Mouse (Mus musculus): ENCODE measurements around the gene Jmjd1c. TPM values are rescaled to one million over a fixed set of nuclear protein-coding genes. Genes with fewer than 3 reads are reported as not detected.

Gene Jmjd1c
- total and polyA plus RNA-seq, 3 experiments, result 8.5 to 36.8 (median 34.5) TPM

DNA sequence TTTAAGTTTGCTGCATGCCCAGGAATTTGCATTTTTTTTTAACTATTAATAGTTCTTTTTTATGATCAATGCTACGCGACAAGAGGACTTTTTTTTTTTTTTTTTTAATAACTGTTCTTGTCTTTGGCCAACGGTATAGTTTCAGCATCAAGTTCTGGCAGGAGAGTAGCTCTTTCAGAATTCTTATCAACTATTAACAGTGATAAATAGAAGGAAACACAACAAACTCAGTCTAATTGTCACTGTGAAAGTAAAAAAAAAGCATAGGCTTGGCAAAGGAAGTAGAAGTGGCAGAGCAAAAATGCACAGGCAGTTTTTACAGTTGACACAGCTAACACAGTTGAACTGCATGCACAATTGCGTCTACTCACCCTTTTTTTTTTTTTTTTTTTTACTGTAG is 81.5 kb downstream of the Jmjd1c start:
- Histone ChIP-seq H3K79me2 (replicated peaks; ENCODE audit: control insufficient read depth, insufficient read depth, low read length) (peaks cover 5% of the 10 kb centered on the region), H3K9ac (ENCODE audit: low read depth, low read length) (no peak overlapping the region), H3K4me3 (no peak overlapping the region), H3K27me3 (ENCODE audit: control insufficient read depth, insufficient read depth, low read length) (no peaks in the 10 kb centered on the region), H3K4me1 (ENCODE audit: control insufficient read depth, insufficient read depth, low read length) (no peaks in the 10 kb centered on the region; the same call in none of the 2 replicates), H3K36me3 (ENCODE audit: control insufficient read depth, insufficient read depth, low read length) (peaks cover 2% of the 10 kb centered on the region; the same call in 1 of the 2 replicates), H3K27ac (no peak overlapping the region)
- no peak for DNase-seq
- intact Hi-C loops (cut with DNase I), result no loop called here
- TF ChIP-seq EP300 (IDR thresholded peaks at IDR 0.05; ENCODE audit: insufficient read depth, low read depth, low read length) (no peak), CTCF (IDR thresholded peaks at IDR 0.05) (no peak), POLR2A (IDR thresholded peaks at IDR 0.05; ENCODE audit: insufficient read depth, low read depth, low read length) (no peak)
- 31% methylated on average over 4 of the region's 4 CpGs for WGBS

DNA sequence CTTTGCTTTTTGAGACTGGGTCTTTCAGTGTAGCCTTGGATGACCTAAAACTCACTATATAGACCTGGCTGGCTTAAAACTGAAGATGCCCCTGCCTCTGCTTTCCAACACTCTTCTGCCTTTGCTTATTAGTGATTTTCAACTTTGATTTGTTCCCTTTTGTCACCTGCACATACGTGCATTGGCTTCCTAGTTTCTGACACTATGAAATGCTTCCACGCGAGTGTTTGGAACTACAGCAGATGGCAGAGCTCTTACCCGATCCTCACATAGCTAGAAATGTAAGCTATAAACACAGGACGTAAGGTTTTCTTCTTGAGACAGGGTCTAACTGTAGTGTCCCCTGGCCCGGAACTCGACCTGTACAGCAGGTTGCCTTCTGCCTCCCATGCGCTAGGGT is 84.1 kb downstream of the Jmjd1c start:
- Histone ChIP-seq H3K27ac (no peak overlapping the region), H3K36me3 (ENCODE audit: control insufficient read depth, insufficient read depth, low read length) (peaks cover 4% of the 10 kb centered on the region; the same call in 1 of the 2 replicates), H3K4me1 (ENCODE audit: control insufficient read depth, insufficient read depth, low read length) (peaks cover 2% of the 10 kb centered on the region), H3K4me3 (no peak overlapping the region), H3K79me2 (replicated peaks; ENCODE audit: control insufficient read depth, insufficient read depth, low read length) (peaks cover 7% of the 10 kb centered on the region), H3K27me3 (ENCODE audit: control insufficient read depth, insufficient read depth, low read length) (no peaks in the 10 kb centered on the region), H3K9ac (ENCODE audit: low read depth, low read length) (no peak overlapping the region)
- 93% methylated on average over 8 of the region's 8 CpGs for WGBS
- intact Hi-C loops (cut with DNase I), result loop anchor here (5.0 kb wide), 1 partner anchor 178 kb away; no protein-coding TSS in a partner anchor
- no peak for DNase-seq
- TF ChIP-seq EP300 (IDR thresholded peaks at IDR 0.05; ENCODE audit: insufficient read depth, low read depth, low read length) (no peak), POLR2A (IDR thresholded peaks at IDR 0.05; ENCODE audit: insufficient read depth, low read depth, low read length) (no peak), CTCF (IDR thresholded peaks at IDR 0.05) (no peak)

GRCm38 (mm10) chr10:67180799-67181198 is 84.9 kb downstream of the Jmjd1c start:
- TF ChIP-seq CTCF (IDR thresholded peaks at IDR 0.05), result no peak
- no peak for TF ChIP-seq POLR2A (IDR thresholded peaks at IDR 0.05; ENCODE audit: insufficient read depth, low read depth, low read length)
- TF ChIP-seq EP300 (IDR thresholded peaks at IDR 0.05; ENCODE audit: insufficient read depth, low read depth, low read length), result no peak
- 68% methylated on average over 5 of the region's 5 CpGs for WGBS
- peaks cover 4% of the 10 kb centered on the region; the same call in 1 of the 2 replicates for H3K36me3 ChIP-seq (ENCODE audit: control insufficient read depth, insufficient read depth, low read length)
- intact Hi-C loops (cut with DNase I), result loop anchor here (5.0 kb wide), 1 partner anchor 178 kb away; no protein-coding TSS in a partner anchor
- DNase-seq, result no peak
- H3K27ac ChIP-seq, result no peak overlapping the region
- no peak overlapping the region for H3K9ac ChIP-seq (ENCODE audit: low read depth, low read length)
- peaks cover 7% of the 10 kb centered on the region for H3K79me2 ChIP-seq (replicated peaks; ENCODE audit: control insufficient read depth, insufficient read depth, low read length)
- H3K27me3 ChIP-seq (ENCODE audit: control insufficient read depth, insufficient read depth, low read length), result no peaks in the 10 kb centered on the region
- peaks cover 2% of the 10 kb centered on the region for H3K4me1 ChIP-seq (ENCODE audit: control insufficient read depth, insufficient read depth, low read length)
- no peak overlapping the region for H3K4me3 ChIP-seq

GRCm38 (mm10) chr10:67182651-67183050 is 86.7 kb downstream of the Jmjd1c start:
- no peak overlapping the region for H3K4me3 ChIP-seq
- WGBS, result 52% methylated on average over 3 of the region's 3 CpGs
- intact Hi-C loops (cut with DNase I), result loop anchor here (5.0 kb wide), 1 partner anchor 180 kb away; no protein-coding TSS in a partner anchor

DNA sequence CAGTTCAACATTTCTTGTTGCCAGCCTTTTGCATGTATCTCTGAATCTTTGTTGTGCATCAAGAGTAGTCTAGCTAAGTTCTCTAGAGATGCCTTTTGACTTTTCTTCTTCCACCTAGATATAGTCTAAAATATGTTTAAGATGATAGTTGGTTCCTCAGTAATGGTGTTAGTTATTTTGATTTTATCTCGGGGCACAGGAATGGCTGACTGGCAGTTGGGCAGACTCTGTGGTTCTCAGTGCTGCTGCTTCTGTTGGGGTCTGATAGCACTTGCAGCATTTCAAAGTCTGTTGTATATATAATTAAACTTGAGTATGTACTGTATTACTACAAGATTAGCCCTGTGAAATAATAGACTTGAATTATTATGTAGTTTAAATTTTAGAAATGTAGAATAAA is 87.2 kb downstream of the Jmjd1c start:
- peaks cover 6% of the 10 kb centered on the region; the same call in 1 of the 2 replicates for H3K36me3 ChIP-seq (ENCODE audit: control insufficient read depth, insufficient read depth, low read length)
- H3K27me3 ChIP-seq (ENCODE audit: control insufficient read depth, insufficient read depth, low read length), result no peaks in the 10 kb centered on the region
- TF ChIP-seq CTCF (IDR thresholded peaks at IDR 0.05) (no peak), EP300 (IDR thresholded peaks at IDR 0.05; ENCODE audit: insufficient read depth, low read depth, low read length) (no peak), POLR2A (IDR thresholded peaks at IDR 0.05; ENCODE audit: insufficient read depth, low read depth, low read length) (no peak)
- H3K9ac ChIP-seq (ENCODE audit: low read depth, low read length), result no peak overlapping the region
- H3K27ac ChIP-seq, result no peak overlapping the region
- DNase-seq, result no peak
- intact Hi-C loops (cut with DNase I), result loop anchor here (5.0 kb wide), 1 partner anchor 181 kb away; no protein-coding TSS in a partner anchor
- WGBS, result 33% methylated on average over 1 of the region's 1 CpGs
- no peak overlapping the region for H3K4me3 ChIP-seq
- peaks cover 2% of the 10 kb centered on the region for H3K4me1 ChIP-seq (ENCODE audit: control insufficient read depth, insufficient read depth, low read length)
- H3K79me2 ChIP-seq (replicated peaks; ENCODE audit: control insufficient read depth, insufficient read depth, low read length), result peaks cover 5% of the 10 kb centered on the region

More at GRCm38 (mm10) chr10:67182651-67183050, 86.7 kb downstream of the Jmjd1c start:
- peaks cover 5% of the 10 kb centered on the region for H3K79me2 ChIP-seq (replicated peaks; ENCODE audit: control insufficient read depth, insufficient read depth, low read length)
- TF ChIP-seq EP300 (IDR thresholded peaks at IDR 0.05; ENCODE audit: insufficient read depth, low read depth, low read length) (no peak), POLR2A (IDR thresholded peaks at IDR 0.05; ENCODE audit: insufficient read depth, low read depth, low read length) (no peak)
- DNase-seq, result peak in 1 of 2 experiments; percentile 28
- peaks cover 2% of the 10 kb centered on the region for H3K4me1 ChIP-seq (ENCODE audit: control insufficient read depth, insufficient read depth, low read length)
- peaks cover 3% of the 10 kb centered on the region; the same call in 1 of the 2 replicates for H3K36me3 ChIP-seq (ENCODE audit: control insufficient read depth, insufficient read depth, low read length)
- no peaks in the 10 kb centered on the region for H3K27me3 ChIP-seq (ENCODE audit: control insufficient read depth, insufficient read depth, low read length)
- no peak overlapping the region for H3K9ac ChIP-seq (ENCODE audit: low read depth, low read length)
- H3K27ac ChIP-seq, result 0 out of 2 replicates have a peak overlapping the region, but pooled peaks have one; percentile 5

DNA sequence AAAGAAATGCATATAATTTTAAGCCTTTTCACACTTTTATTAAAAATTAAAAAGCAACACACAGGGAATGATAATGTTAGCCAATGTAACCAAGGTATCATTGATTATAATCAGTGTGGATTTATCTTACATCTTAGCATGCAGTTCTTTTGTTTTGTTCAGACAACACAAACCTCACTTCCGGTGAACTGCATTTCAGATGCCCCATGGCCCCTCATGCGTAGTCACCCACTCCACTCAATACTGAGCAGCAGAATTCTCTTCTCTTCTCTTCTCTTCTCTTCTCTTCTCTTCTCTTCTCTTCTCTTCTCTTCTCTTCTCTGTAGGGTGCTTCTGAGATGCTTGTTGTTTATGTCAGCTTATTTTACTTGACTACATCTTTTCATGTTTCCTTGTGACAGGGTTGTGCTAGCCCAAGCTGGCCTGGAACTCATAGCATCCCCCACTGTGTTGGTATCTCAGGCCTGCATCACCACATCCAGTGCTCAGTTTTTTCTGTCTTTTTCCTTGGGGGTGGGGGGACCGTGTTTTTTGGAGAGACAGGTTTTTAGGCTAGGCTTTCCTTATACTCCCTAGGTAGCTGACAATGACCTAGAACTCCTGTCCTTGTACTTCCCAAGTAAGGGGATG is 88.6 kb downstream of the Jmjd1c start:
- Histone ChIP-seq H3K79me2 (replicated peaks; ENCODE audit: control insufficient read depth, insufficient read depth, low read length) (peaks cover 5% of the 10 kb centered on the region), H3K27me3 (ENCODE audit: control insufficient read depth, insufficient read depth, low read length) (no peaks in the 10 kb centered on the region), H3K4me3 (no peak overlapping the region), H3K9ac (ENCODE audit: low read depth, low read length) (no peak overlapping the region), H3K36me3 (ENCODE audit: control insufficient read depth, insufficient read depth, low read length) (peaks cover 8% of the 10 kb centered on the region), H3K4me1 (ENCODE audit: control insufficient read depth, insufficient read depth, low read length) (peaks cover 8% of the 10 kb centered on the region), H3K27ac (peak overlapping the region; percentile 92)
- no peak for DNase-seq
- intact Hi-C loops (cut with DNase I), result loop anchor here (2.0 to 5.0 kb wide), 5 partner anchors 43 to 182 kb away; partner anchors contain the start of genes Jmjd1c and Reep3
- 52% methylated on average over 3 of the region's 3 CpGs for WGBS
- no peak for TF ChIP-seq EP300 (IDR thresholded peaks at IDR 0.05; ENCODE audit: insufficient read depth, low read depth, low read length)

Data from heart, adult 2 months (tissue).